Mouse (Mus musculus) hindbrain, embryonic 14.5 days (tissue): ENCODE data around the gene Wfdc9. TPM values are rescaled to one million over a fixed set of nuclear protein-coding genes. Genes with fewer than 3 reads are reported as not detected.

ENCODE experiments used
- ATAC-seq: fragments of 200-750 bp; cut with Nextera tagmentation; 2 replicates; pipeline ENCODE4 v1.8.0; 2017; ENCODE audit warnings: moderate number of reproducible peaks, mild to moderate bottlenecking, moderate TSS enrichment, moderate library complexity; ENCODE audit not compliant: low FRiP score
- DNase-seq: peaks from one replicate; pipeline ENCODE4 v3.0.0-alpha.2; 2015; ENCODE audit warnings: low spot score
- H3K27ac ChIP-seq: fragments of 300-500 bp; sonication (generic); 2 replicates; pipeline ENCODE4 v1.5.1; 2014; ENCODE audit warnings: mild to moderate bottlenecking, moderate library complexity
- H3K27me3 ChIP-seq: fragments of 300-500 bp; sonication (generic); 2 replicates; pipeline ENCODE4 v1.6.1; 2014; ENCODE audit warnings: mild to moderate bottlenecking, low read length, mixed read lengths; ENCODE audit not compliant: control insufficient read depth, insufficient read depth
- H3K36me3 ChIP-seq: fragments of 300-500 bp; sonication (generic); replicated peaks from 2 replicates; pipeline ENCODE4 v1.6.1; 2014; ENCODE audit not compliant: control insufficient read depth, insufficient read depth
- H3K4me1 ChIP-seq: fragments of 300-500 bp; sonication (generic); replicated peaks from 2 replicates; pipeline ENCODE4 v1.6.1; 2014; ENCODE audit warnings: antibody characterized with exemption, low read length, mixed read lengths; ENCODE audit not compliant: control insufficient read depth, insufficient read depth
- H3K4me2 ChIP-seq: fragments of 300-500 bp; sonication (generic); replicated peaks from 2 replicates; pipeline ENCODE4 v1.6.1; 2014; ENCODE audit warnings: mild to moderate bottlenecking, moderate library complexity
- H3K4me3 ChIP-seq: fragments of 300-500 bp; sonication (generic); replicated peaks from 2 replicates; pipeline ENCODE4 v1.5.1; 2014; ENCODE audit warnings: mild to moderate bottlenecking, low read length
- H3K9ac ChIP-seq: fragments of 300-500 bp; sonication (generic); 2 replicates; pipeline ENCODE4 v1.6.1; 2014
- H3K9me3 ChIP-seq: fragments of 300-500 bp; sonication (generic); 2 replicates; pipeline ENCODE4 v1.6.1; 2016; ENCODE audit warnings: low read length; ENCODE audit not compliant: control insufficient read depth
- WGBS: fragments of 180-500 bp; shearing (Covaris S2); extraction: QIAGEN DNeasy Blood & Tissue Kit; methylation state at CpG from one replicate; pipeline ENCODE4 v1.1.7; 2014; 5-methylcytosine and 5-hydroxymethylcytosine counted together
- polyA plus RNA-seq: library from polyadenylated mRNA; unstranded; fragments of >200 nt; fragmentation: Nextera tagmentation; extraction: Ambion mirVana; gene quantifications from 2 replicates; pipeline ENCODE4 v1.2.1, GENCODE M21; 2014

The Wfdc9 gene
- polyA plus RNA-seq, 1 experiment from 2014 or later = not detected

- Histone ChIP-seq H3K4me3 (no peak overlapping the region), H3K4me2 (no peak overlapping the region)
These were observed 56.2 kb downstream of the Wfdc9 start for GRCm38 (mm10) chr2:164600179-164600578.

More at GRCm38 (mm10) chr2:164600179-164600578, 56.2 kb downstream of the Wfdc9 start:
- WGBS = 72% methylated on average over 3 of the region's 3 CpGs
- Histone ChIP-seq H3K9me3 (no peaks in the 10 kb centered on the region), H3K4me1 (no peaks in the 10 kb centered on the region), H3K36me3 (no peaks in the 10 kb centered on the region), H3K27ac (no peak overlapping the region), H3K9ac (no peak overlapping the region), H3K27me3 (no peaks in the 10 kb centered on the region)
- no peak for DNase-seq
- ATAC-seq = no peak

Other genes starting within 250 kb of the Wfdc9 start
- 6.8 and 9.3 TPM in 2 replicates for gene Sdc4, start 212.7 kb downstream of the Wfdc9 start, polyA plus RNA-seq
- gene Sys1, start 199.6 kb downstream of the Wfdc9 start, polyA plus RNA-seq = 87.1 and 92.6 TPM in 2 replicates
- 8.6 and 10.0 TPM in 2 replicates for gene Gm20458, start 195.6 kb downstream of the Wfdc9 start, polyA plus RNA-seq
- 0.28 TPM in 1 of 2 replicates, not detected in the other for gene Trp53tg5, start 182.9 kb downstream of the Wfdc9 start, polyA plus RNA-seq
- gene Dbndd2, start 170.5 kb downstream of the Wfdc9 start, polyA plus RNA-seq = 13.8 and 14.4 TPM in 2 replicates
- 109 and 110 TPM in 2 replicates for gene Pigt, start 159.1 kb downstream of the Wfdc9 start, polyA plus RNA-seq
- 2.4 and 4.0 TPM in 2 replicates for gene Wfdc2, start 94.2 kb downstream of the Wfdc9 start, polyA plus RNA-seq
- gene Spint3, start 83.1 kb downstream of the Wfdc9 start, polyA plus RNA-seq = not detected in 2 replicates
- 0.25 TPM in 1 of 2 replicates, not detected in the other for gene Wfdc6a, start 71.1 kb downstream of the Wfdc9 start, polyA plus RNA-seq
- gene Eppin, start 63.0 kb downstream of the Wfdc9 start, polyA plus RNA-seq = not detected in 2 replicates
- gene Wfdc6b, start 43.1 kb downstream of the Wfdc9 start, polyA plus RNA-seq = not detected in 2 replicates
- not detected in 2 replicates for gene Wfdc8, start 43.0 kb downstream of the Wfdc9 start, polyA plus RNA-seq
- gene Wfdc16, start 17.8 kb downstream of the Wfdc9 start, polyA plus RNA-seq = not detected in 2 replicates
- not detected in 2 replicates for gene Wfdc10, start 537 bp downstream of the Wfdc9 start, polyA plus RNA-seq
- gene Wfdc11, start 17.5 kb upstream of the Wfdc9 start, polyA plus RNA-seq = not detected in 2 replicates
- gene Wfdc13, start 28.5 kb upstream of the Wfdc9 start, polyA plus RNA-seq = 0.26 TPM in 1 of 2 replicates, not detected in the other
- gene Spint4, start 41.9 kb upstream of the Wfdc9 start, polyA plus RNA-seq = not detected in 2 replicates
- gene Spint5, start 58.7 kb upstream of the Wfdc9 start, polyA plus RNA-seq = not detected in 2 replicates
- 0.78 and 1.4 TPM in 2 replicates for gene Wfdc3, start 89.3 kb upstream of the Wfdc9 start, polyA plus RNA-seq
- gene Dnttip1, start 89.4 kb upstream of the Wfdc9 start, polyA plus RNA-seq = 46.6 and 50.3 TPM in 2 replicates
- 59.4 and 67.9 TPM in 2 replicates for gene Ube2c, start 113.3 kb upstream of the Wfdc9 start, polyA plus RNA-seq
- gene Tnnc2, start 123.4 kb upstream of the Wfdc9 start, polyA plus RNA-seq = 0.39 TPM in 1 of 2 replicates, not detected in the other
- gene Snx21, start 129.2 kb upstream of the Wfdc9 start, polyA plus RNA-seq = 33.3 and 40.8 TPM in 2 replicates
- 18.3 and 20.8 TPM in 2 replicates for gene Acot8, start 148.3 kb upstream of the Wfdc9 start, polyA plus RNA-seq
- gene Zswim3, start 148.5 kb upstream of the Wfdc9 start, polyA plus RNA-seq = 16.4 and 17.0 TPM in 2 replicates
- 25.7 and 26.7 TPM in 2 replicates for gene Zswim1, start 166.1 kb upstream of the Wfdc9 start, polyA plus RNA-seq
- not detected in 2 replicates for gene Spata25, start 172.0 kb upstream of the Wfdc9 start, polyA plus RNA-seq
- gene Ctsa, start 176.3 kb upstream of the Wfdc9 start, polyA plus RNA-seq = 85.9 and 89.6 TPM in 2 replicates
- gene Neurl2, start 176.9 kb upstream of the Wfdc9 start, polyA plus RNA-seq = 5.8 and 7.9 TPM in 2 replicates
- gene Pltp, start 201.1 kb upstream of the Wfdc9 start, polyA plus RNA-seq = 148 and 167 TPM in 2 replicates
- gene Pcif1, start 222.7 kb upstream of the Wfdc9 start, polyA plus RNA-seq = 72.9 and 74.7 TPM in 2 replicates